Mouse (Mus musculus) right cerebral cortex, postnatal 4 days (tissue): ENCODE data around the gene Ncam1.

ENCODE experiments used
- DNase-seq: peaks from one replicate; pipeline ENCODE4 v3.0.0-alpha.2; 2022

Gene Ncam1

DNA sequence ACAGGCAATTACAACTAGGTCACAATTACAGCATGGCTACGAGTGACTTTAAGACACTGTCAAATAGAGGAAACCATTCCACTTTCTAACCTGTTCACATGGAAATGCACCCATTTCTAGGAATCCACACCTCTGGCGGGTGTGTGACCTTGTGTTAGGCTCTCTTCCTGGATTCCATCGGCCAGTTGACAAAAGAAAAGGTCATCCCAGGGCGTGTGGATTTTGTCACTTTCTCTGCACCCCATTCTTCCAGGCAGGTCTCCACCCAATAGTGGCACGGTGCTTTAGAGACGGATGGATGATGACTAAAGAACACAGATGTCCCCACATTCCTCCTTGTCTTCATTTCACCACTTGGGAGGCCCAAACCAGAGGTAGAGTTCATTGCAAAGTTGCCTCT lies 47.3 kb downstream of the Ncam1 start:
- DNase-seq = no peak

DNA sequence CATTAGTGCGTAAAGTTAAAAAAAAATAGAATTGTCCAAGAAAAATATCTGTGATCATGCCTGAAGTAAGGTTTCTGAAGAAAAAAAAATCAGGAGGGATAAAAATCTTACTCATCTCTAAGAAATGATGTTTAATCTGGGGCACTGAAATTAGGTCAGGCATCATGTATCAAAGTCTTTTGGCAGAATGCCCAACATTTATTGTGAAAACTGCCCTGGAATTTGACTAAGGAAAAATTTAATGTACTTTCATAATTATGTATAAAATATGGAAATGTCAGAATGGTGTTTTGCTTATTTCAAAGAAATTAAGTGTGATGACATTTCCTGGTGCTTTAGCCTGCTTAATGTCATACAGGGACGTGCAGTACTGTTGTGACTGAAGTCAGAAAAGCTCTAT lies 52.5 kb downstream of the Ncam1 start:
- no peak for DNase-seq

DNA sequence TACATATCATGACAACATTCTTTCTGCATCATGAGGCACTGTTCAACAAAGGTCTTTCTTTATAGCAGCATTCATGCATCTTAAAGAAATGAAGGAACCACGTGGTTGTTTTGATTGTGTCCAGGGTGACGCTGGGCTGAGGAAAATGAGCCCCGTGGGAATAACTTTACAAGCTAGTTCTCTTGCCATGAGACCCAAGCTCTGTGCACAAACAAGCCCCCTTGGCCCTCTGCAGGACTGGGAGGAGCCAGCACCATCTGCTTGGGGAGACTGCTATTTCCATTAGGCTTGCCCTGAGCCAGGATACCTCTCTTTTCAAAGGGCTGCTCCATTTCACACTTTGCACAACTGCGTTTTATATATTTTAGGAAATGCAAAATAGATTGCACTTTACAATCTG lies 53.0 kb downstream of the Ncam1 start:
- no peak for DNase-seq

DNA sequence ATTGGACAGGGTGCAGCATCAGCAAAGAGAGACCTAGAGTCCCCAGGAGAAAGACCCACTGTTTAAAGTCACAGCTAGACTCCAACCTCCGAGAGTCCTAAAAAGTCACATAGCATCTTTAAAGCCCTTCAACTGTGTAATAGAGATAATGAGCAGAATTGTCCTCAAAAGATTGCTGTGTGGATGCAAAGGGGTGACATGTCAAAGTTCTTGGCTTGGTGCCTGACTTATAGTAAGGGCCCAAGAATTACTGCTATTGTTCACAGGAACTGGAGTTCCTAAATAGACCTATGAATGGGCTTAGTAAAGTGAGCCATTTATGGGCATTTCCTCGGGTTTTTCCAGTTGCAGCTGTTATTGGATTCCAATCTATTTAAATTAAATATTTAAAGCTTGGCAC lies 54.4 kb downstream of the Ncam1 start:
- no peak for DNase-seq

DNA sequence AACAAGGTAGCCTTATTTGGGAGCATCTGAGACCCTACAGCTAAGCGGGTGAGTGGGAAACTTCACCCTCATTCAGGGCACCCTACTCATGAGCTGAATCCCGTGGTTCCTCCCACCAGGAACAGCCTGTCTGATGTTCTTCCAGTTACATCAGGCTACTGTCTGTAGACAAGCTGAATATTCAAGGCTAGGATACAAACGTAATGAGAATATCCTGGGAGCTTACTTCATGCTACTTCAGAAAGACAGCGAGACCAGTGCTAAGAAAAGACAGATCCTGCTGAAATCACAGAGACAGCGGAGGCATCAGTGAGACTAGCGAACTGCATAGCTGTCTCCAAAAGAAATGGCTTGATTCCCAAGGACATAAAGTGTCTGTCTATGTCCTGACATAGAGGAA lies 58.8 kb downstream of the Ncam1 start:
- no peak for DNase-seq

DNA sequence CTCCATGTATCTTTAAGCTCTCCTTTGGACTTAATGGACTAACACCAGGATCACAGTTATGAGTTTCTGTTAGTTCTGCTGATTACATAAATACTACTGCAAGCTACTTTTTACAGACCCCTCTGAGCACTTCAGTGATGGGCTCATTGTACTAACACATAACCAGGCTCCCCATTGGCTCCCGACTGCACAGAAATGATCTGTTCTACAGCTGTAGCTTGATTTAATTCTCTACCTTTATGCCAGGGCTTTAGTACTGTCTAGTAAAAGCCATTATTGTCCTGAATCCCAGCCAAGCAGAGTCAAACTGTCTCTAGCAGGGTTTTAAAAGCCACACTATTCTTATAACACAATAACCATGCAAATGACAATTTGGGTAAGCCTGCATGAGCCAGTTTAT lies 60.2 kb downstream of the Ncam1 start:
- DNase-seq = no peak

DNA sequence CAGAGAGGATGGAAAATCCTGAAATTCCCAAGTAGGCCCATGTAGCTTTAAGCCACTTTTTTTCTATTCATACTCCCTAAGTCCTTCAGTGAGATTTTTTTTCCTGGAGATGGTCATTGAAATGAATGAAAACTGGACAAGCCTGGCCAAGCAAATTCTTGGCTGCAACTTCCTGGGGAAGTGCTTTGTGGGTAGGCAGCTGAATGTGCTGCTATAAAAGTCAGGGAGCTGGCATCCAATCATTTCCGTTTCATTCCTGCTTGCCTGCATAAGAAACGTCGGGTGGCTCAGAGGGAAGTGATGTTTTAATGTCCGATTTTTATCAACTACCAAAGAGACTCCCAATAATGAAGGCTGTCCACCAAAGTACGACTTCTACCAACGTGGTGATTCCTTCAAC lies 61.6 kb downstream of the Ncam1 start:
- no peak for DNase-seq

DNA sequence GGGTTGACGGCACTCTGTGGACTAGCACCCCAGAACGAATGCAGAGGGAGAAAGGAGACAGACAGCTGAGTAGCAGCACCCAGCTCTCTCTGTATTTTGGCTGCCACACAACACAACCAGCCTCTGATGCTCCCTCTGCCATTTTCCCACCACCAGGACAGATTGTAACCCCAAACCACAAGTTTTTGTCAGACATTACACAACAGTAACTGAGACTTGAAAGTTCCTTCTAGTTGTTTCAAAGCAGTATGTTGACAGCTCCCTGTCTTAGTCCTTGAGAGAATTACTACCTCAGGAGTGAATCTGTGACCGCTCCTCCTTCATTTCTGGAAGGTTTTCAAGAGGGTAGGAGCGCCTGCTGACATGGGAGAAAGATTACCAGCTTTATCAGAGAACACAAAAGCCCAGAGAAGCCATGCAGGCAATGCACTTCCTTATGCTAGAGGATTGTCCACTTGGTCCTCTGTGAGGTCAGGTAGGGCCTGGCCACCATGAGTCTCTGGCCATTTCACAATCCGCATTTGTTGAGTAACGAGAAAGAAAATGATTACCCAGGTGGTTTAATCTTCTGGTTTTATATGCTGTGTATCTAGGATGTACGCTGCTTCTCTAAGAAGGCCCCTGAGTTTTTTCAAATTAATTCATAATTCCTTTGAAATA lies 64.2 kb downstream of the Ncam1 start:
- DNase-seq = no peak

DNA sequence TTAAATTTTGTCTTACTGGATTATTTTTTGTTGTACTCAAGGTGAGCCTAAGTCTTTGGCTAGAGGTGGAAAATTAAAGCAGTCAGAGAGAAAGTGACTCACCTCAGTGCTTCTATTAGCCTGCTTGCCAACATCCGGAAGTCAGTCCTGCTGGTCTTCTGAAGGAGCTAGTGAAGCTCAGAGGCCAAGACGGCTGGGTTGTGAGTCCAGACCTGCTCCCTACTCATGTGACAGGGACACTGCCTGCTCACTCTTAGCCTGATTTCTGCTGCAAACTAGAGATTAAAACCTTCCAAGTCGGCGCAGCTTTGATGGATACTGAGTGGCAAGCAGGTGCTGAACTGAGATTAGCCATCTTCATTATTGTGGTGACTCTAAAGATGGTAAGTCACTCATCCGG lies 65.0 kb downstream of the Ncam1 start:
- no peak for DNase-seq

DNA sequence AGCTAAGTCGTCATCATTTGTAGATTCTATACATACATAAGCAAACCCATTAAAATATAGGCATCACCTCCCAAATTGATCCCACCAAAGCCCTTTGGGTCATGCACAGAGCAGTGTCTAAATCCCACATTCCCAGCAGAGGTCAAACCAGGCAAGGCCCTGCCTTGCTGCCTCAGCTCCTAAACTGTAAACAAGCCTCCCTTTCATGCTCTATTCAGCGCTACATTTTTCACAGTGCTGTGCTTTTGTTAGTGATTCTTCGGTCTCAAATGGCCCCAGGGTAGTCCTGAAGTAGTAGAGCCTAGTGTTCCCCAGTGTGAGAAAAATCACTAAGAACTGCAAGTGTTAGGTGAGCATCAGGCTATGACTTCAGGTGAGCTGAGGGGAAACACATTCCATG lies 69.2 kb downstream of the Ncam1 start:
- DNase-seq = no peak

DNA sequence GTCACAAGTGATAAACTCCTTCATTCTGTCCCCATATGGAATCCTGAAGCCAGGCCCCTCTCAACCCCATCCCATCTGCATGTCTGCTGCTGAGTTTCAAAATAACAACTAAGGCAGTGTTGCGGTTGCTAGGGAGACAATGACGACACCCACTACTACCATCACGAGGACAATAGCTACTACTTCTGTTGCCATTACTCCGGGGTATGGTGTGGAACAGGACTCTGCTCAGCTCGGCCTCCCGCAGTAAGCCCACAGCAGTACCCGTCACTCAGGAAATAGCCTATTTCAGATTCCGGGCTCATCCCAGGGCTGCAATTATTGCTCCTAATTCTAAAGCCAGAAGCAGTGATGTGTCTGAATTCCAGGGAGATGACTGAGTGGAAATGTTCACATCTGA lies 70.5 kb downstream of the Ncam1 start:
- no peak for DNase-seq

DNA sequence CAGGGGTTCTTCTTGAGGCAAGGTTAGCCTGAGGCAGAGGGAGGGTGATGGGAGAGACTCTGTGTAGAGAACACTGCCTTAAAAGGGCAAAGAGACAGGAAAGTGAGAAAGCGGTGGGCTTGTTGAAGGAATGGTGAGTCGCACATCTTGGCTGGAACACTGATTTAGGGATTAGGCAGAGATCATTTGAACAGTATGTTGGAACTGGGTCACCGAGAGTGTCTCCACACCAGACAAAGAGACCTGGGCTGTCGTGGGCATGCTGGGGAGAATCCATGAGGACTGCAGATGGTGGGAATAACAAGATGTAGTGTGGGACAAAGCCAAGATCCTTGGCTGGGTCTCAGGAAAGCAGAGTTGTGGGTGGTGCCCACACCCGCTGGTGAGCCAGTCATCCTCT lies 76.0 kb downstream of the Ncam1 start:
- DNase-seq = peak; percentile 26

DNA sequence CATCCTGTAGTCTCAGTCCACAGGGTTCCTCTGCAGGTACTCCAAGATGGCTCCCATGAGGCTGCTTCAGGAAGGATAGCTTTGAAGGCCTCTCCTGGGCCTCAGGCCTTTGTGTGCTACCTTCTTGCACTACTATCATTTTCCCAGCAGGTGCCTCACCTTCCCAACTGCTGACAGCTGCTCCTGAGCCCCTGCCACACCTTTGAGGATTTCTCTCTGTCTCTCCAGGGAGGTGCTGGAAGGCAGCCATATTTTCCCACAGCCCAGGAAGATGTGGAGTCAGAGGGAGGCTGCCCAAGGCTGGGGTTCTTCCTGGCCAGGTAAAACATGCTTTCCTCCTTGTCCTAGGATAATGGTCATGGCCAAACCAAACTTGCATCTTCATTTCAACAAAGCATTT lies 83.6 kb downstream of the Ncam1 start:
- no peak for DNase-seq

DNA sequence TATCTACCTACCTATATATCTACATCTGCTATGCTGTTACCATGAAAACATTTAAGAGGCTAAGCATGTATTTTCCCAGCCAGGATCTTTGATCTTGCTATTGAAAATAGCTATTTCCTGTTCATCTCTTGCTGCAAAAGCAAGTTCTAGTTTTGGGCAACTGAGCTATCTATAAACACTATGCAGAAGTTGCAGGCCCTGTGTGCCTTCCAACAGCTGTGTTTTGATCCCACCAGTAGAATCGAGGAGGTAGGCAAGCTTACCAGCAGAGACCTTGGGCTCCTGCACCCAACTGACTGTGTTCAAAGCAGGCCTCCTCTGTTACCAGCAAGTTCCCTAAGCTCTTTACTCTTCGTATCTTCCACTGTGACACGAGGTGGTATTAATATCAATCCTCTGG lies 84.6 kb downstream of the Ncam1 start:
- DNase-seq = no peak

DNA sequence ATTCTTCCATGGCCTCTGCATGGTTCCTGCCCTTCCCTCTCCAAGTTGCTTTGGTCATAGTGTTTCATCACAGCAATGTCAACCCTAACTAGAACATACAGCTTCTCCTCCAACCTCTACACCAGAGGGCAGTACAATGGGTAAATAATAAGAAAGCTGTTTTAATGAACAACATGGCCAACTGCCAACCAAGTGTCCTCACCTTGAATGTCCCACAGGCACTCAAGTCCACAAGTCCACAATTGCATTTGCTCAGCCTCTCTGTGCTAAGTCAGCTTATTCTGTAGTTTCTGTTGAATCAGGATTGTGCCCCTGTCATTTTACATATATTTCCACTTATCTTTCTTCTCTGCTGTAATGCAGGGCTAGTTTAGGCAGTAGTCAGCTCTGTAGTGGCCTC lies 91.1 kb downstream of the Ncam1 start:
- no peak for DNase-seq

DNA sequence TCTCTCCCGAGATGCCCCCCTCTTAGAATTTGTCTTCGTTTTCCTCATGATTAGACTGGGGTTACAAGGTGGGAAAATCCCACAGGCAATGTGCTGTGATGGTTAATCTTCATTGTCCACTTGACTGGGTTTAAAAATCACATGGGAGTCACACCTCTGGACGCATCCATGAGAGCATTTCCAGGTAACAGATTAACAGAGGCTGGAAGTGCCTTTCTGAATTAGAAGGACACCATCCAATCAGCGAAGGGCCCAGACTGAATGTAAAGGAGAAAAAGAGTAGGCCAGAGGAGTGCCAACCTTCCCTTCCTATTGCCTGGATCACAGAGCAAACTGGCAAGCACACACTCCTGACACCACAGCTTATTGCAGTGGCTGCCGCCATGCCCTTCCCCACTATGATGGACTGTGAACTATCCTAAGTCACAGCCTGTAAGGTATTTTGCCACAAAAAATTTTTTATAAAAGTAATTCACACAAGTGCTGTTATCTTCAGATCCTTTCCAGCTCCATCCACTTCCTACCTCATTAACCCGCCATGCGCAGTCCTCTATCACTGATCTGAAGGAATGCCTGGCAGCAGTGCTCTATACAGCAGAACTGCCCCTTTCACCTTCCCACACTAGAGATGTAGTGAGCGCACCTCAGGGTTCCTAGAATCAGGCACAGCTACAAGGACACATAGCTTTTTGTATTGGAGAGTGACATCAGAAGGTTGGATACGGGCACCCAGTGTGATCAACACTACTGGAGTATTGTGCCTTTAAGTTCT lies 94.3 kb downstream of the Ncam1 start:
- DNase-seq = no peak

DNA sequence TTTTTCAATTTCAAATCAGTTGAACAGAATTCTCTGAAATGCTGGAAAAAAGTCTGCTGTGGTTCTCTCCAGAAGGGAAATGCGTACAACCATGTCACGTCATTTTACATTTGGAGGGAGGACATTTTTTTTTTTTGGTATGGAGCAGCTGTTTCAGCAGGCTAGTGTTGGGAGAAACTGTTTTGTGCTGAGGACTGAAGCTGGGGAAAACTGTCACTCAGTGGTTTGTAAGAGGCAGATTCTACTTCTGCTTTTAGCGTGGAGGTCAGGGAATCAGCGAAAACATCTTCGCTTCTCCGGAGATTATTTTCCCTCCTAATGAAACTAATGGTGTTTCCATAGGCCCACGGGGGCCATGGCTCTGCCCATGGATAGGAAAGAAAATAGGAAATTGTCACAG lies 103.4 kb downstream of the Ncam1 start:
- DNase-seq = no peak

DNA sequence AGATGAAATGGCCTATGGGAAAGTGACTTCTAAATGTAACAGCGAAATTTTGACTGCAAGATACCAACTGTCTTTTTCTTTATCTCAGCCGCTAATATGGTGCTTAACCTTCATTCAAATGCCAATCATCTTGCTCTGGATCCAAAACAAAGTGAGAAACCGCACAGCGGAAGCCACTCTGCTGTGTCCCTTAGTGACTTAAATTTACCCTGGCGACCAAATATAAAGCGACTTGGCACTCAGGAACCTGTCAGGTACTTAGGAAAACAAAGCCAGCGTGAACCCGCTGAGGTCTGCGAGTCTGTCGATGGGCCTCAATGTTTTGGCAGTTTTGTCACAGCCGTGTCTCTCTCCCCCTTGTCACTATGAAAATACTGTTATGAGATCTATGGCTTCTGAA lies 105.9 kb downstream of the Ncam1 start:
- DNase-seq = no peak

DNA sequence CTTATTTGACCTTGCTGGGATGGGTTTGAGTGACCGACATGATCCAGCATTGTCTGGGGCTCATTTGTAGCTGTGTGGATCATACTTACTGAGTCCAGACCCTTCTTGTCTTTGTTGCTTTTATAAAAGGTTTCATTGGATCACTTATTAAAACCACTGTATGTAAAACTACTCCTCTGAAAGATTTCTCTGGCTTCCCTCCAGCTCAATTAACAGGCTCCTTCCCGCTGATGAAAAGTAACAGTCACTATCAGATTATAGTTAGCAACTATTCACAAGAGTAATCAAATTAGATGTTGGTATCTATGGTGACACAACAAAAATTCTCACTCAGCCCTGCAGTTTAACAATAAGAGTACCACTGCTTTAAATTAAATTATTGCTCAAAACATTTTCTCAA lies 107.4 kb downstream of the Ncam1 start:
- no peak for DNase-seq

DNA sequence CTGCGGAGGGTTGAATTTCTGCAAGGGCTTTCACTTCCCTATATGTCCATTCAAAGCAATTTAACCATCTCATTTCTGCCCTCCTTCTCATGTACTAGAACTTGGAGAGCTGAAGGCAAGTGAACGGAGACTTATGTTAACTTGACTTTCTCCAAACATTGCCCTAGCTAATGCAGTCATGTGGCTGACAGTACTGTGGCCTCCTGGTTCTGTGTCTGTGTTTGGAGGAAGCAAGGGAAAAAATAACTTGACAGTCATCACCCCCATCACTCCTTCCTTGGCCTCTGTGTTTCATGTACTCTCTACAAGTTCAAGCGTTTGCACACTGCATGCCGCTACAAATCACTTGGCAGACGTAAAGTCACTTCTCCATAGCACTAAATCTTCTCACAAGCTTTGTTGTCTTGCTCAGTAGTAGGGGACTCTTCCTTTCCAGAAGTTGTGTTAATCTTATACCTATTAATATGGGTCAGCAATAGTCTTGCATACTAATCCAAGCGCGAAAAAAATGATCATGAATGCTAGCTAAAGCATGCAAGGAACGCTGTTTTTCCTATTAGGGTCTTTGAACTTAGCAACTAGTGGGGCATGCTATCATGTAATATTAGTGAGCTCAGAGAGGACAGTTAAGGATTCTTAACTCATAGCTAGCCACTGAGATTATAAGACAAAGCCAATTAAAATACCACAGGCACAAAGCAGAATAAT lies 115.0 kb downstream of the Ncam1 start:
- DNase-seq = no peak

DNA sequence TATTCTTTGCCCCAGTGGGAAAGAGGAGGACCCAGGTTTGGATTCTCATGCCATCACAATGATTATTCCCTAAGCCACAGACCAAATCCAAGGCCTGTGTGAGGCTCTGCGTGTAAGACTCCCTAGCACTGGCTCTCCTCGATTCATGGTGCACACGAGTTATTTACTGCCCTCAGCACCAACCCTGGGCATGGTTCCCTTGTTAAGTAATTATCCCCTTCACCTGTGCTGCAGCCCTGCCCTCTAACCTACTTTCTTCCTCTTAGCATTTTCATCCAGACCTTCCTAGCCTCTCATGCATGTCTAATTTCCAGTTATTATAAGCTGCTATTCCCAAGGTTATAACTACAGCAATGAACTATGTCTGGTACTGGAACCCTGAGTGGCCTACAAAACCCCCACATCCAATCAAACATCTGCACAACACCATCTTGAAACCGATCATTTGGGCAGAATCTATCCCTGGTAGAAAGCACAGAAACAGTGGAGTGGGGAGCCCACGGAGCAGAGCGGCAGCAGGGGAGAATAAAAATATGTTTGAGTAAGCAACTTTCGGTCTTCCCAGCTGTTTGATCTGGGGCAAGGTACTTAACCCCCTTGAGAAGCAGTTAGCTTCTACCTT lies 116.8 kb downstream of the Ncam1 start:
- no peak for DNase-seq

DNA sequence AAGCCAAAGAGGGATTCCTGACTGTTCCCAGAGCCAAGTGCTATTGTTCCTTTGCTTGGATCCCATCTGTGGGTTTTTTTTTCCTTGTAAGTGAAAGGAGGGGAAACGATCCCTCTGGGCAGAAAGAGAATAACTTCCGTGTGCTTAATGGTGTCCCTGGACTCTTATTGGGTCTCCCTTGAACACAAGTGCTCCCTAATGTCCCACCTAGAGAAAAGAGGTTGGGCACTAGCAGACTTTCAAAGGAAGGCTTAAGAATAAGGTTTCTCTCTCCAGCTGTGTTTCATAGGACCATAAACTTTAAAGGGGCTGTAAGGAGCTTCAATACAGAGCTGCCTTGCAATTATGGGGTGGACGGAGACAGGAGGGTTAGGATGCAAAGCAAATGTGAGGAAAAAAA lies 119.5 kb downstream of the Ncam1 start:
- no peak for DNase-seq

DNA sequence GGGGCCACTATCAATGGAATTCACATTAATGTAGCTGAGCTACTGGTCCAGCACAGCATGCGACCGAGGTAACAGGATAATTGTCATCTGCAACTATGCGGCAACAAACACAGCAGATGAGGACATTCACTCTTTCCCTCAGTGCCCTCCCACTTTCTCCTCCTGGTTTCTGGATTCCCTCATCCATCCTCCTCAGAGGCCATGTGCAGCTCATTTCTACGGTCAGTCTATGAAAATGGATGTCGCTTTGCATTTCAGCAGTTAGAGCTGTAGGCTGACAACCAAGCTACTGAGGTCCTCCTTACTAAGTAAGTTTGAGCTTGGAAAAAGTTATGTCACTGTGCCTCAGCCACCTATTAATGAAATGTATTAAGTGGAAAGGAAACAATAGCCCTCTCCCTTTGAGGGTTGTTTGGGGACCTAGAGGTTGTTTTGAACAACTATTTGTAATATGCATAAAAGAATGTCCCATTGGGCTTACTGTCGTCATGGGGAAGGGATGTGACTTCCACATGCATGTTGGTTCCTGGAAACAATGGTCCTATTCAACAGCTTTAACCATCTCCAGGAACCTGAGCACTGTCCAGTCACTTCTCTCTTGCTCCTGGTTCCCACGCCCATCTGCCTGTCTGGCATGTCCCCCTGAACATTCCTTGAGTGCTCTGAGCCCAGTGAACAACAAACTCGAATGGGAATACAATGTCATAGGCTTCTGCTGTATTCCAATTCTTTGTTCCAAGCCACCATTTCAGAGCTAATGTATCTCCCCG lies 122.8 kb downstream of the Ncam1 start:
- DNase-seq = no peak
